Mouse (Mus musculus): ENCODE results near the gene Kif14. TPM values are rescaled to one million over a fixed set of nuclear protein-coding genes. Genes with fewer than 3 reads are reported as not detected.

Kif14 gene
- 1 to 10 TPM; 1.2 to 1.3 TPM for polyA plus RNA-seq (2017; shearing (Covaris generic))

- ATAC-seq, result peak; percentile 100
These were observed at the start of gene Kif14 for GRCm38 (mm10) chr1:136466143-136466811. Gene Kif14 (plus strand): TSS chr1:136466343.

- no peak for ATAC-seq
These were observed 47.8 kb upstream of the Kif14 start for GRCm38 (mm10) chr1:136418393-136418792.

GRCm38 (mm10) chr1:136427166-136427969 lies 38.8 kb upstream of the Kif14 start:
- no peak for ATAC-seq

- ATAC-seq, result no peak
These were observed 37.2 kb upstream of the Kif14 start for GRCm38 (mm10) chr1:136428981-136429380.

- no peak for ATAC-seq
These were observed 35.9 kb upstream of the Kif14 start for GRCm38 (mm10) chr1:136430126-136430818.

GRCm38 (mm10) chr1:136440741-136441140 lies 25.4 kb upstream of the Kif14 start:
- no peak for ATAC-seq

- ATAC-seq, result no peak
These were observed 23.3 kb upstream of the Kif14 start for GRCm38 (mm10) chr1:136442809-136443208.

GRCm38 (mm10) chr1:136444555-136445255 lies 21.4 kb upstream of the Kif14 start:
- ATAC-seq, result no peak

GRCm38 (mm10) chr1:136446933-136447332 lies 19.2 kb upstream of the Kif14 start:
- ATAC-seq, result no peak

- no peak for ATAC-seq
These were observed 18.8 kb upstream of the Kif14 start for GRCm38 (mm10) chr1:136447338-136447737.

GRCm38 (mm10) chr1:136449541-136449940 lies 16.6 kb upstream of the Kif14 start:
- ATAC-seq, result no peak

- no peak for ATAC-seq
These were observed 15.9 kb upstream of the Kif14 start for GRCm38 (mm10) chr1:136450206-136450605.

- no peak for ATAC-seq
These were observed 13.7 kb upstream of the Kif14 start for GRCm38 (mm10) chr1:136452421-136452820.

- ATAC-seq, result no peak
These were observed 10.2 kb upstream of the Kif14 start for GRCm38 (mm10) chr1:136455756-136456585.

GRCm38 (mm10) chr1:136456741-136457140 lies 9.4 kb upstream of the Kif14 start:
- no peak for ATAC-seq

GRCm38 (mm10) chr1:136457403-136457802 lies 8.7 kb upstream of the Kif14 start:
- no peak for ATAC-seq

- peak; percentile 54 for ATAC-seq
These were observed 7.4 kb upstream of the Kif14 start for GRCm38 (mm10) chr1:136458691-136459245.

- ATAC-seq, result no peak
These were observed 3.7 kb upstream of the Kif14 start for GRCm38 (mm10) chr1:136462443-136462842.

- no peak for ATAC-seq
These were observed 975 bp upstream of the Kif14 start for GRCm38 (mm10) chr1:136465168-136465567.

- no peak for ATAC-seq
These were observed 3.3 kb downstream of the Kif14 start for GRCm38 (mm10) chr1:136469408-136469807.

GRCm38 (mm10) chr1:136470471-136470870 lies 4.3 kb downstream of the Kif14 start:
- ATAC-seq, result no peak
